Mouse (Mus musculus): ENCODE results near the gene Krtap11-1. TPM values are rescaled to one million over a fixed set of nuclear protein-coding genes. Genes with fewer than 3 reads are reported as not detected.

Krtap11-1 gene
- polyA plus RNA-seq (2012; rRNA removed) = not detected in 2 replicates

DNA sequence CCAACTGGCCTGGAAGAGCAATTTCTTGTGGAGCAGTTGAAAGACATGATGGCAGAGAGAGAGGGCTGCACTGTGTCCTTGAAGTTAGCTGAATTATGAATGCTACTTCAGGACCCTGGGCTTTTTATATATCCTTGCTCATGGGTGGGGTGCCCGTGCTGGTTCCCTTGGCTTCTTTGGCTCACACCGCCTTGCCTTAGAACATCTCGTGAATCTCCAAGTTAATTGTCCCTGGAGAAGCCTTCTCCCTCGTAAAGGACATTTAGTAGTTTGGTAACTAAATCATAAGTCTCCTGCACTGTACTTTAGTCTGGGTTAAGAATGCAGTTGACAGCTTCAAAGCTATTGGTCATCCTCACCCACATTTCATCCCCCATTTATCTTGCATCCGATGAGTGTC is at the start of gene Krtap11-1:
Krtap11-1 (minus strand) TSS at position 101 of the 400 bp plus-strand sequence.
- DNase-seq (ENCODE audit: extremely low spot score in 1 of 2, low spot score in 1 of 2) = no peak

DNA sequence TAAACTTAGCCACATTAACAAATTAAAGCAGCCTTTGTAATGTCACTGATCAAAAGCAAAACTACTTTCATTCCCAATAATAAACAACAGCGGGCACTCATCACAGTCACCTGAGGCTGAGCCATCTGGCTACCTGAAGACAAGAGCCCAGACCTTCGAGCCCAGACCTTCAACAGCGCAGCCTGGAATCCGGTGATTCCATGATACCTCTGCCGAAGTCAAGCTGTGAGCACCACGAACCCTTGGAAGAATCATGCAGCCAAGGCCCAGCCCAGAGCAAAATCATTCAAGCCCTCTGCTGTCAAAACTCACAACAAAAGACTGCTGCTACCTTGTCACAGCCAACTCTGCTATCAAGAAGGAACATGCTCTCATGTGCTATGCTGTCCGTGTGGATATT is 47.2 kb upstream of the Krtap11-1 start:
- no peak for DNase-seq (ENCODE audit: extremely low spot score in 1 of 2, low spot score in 1 of 2)

DNA sequence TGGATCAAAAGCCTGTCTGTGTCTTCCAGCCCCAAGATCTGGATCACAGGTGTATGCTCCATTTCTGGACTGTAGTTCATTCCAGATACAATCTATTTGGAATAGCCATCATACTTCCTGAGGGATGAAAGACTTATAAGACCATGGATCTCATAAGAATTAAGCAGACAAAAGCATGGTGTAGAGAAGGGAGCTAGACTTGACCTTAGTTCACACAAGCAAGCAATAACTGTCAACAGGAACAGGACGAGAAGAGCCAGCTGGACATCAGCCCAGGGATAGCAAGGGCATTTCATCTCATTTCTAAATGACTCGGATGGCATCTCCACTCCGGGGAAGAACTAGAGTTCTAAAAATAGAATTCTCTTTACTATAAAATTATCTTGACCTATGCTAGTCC is 46.3 kb upstream of the Krtap11-1 start:
- no peak for DNase-seq (ENCODE audit: extremely low spot score in 1 of 2, low spot score in 1 of 2)

DNA sequence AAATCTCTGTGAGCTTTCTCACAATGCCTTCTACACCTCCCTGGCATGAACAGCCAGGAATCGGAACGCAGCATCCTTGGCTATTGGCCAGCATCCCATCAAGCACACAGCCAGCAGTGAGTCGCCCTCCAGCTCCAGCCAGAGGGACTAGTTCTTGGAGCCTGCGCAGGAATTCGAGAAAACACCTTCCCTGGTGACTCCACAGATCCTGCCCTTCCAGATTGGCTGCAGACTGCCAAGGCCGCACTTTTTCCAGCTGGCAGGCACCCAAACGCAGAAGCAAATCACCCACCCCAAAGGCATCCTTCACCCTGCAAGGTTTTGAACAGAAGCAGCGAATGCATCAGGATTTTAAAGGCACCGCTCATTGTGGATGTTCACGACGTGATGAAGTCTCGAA is 42.7 kb upstream of the Krtap11-1 start:
- DNase-seq (ENCODE audit: extremely low spot score in 1 of 2, low spot score in 1 of 2) = no peak

DNA sequence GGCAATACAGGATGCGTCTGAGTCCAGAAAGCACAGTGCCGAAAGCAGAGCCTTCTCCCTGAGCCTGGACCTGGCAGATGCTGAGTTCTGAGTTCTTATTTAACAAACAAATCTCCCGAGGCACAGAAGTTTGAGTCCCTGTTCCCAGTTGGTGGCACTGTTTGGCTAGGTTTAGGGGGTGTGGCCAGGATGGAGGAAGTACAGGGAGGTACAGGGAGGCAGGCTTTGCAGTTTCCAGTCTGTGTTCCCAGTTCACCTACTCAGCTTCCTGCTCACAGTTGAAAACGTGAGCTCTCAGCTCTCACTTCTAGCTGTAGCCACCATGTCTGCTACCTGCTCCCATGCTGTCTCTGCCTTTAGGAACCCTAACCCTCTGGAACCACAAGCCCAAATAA is 37.8 kb upstream of the Krtap11-1 start:
- no peak for DNase-seq (ENCODE audit: extremely low spot score in 1 of 2, low spot score in 1 of 2)

- no peak for DNase-seq (ENCODE audit: extremely low spot score in 1 of 2, low spot score in 1 of 2)
Measured at GRCm38 (mm10) chr16:89608161-89608790, 37.3 kb upstream of the Krtap11-1 start.

- DNase-seq (ENCODE audit: extremely low spot score in 1 of 2, low spot score in 1 of 2) = no peak
Measured at GRCm38 (mm10) chr16:89606951-89607350, 36.0 kb upstream of the Krtap11-1 start.

- peak; percentile 7 to 33 for DNase-seq (ENCODE audit: extremely low spot score in 1 of 2, low spot score in 1 of 2)
Measured at GRCm38 (mm10) chr16:89587209-89587608, 16.2 kb upstream of the Krtap11-1 start.

DNA sequence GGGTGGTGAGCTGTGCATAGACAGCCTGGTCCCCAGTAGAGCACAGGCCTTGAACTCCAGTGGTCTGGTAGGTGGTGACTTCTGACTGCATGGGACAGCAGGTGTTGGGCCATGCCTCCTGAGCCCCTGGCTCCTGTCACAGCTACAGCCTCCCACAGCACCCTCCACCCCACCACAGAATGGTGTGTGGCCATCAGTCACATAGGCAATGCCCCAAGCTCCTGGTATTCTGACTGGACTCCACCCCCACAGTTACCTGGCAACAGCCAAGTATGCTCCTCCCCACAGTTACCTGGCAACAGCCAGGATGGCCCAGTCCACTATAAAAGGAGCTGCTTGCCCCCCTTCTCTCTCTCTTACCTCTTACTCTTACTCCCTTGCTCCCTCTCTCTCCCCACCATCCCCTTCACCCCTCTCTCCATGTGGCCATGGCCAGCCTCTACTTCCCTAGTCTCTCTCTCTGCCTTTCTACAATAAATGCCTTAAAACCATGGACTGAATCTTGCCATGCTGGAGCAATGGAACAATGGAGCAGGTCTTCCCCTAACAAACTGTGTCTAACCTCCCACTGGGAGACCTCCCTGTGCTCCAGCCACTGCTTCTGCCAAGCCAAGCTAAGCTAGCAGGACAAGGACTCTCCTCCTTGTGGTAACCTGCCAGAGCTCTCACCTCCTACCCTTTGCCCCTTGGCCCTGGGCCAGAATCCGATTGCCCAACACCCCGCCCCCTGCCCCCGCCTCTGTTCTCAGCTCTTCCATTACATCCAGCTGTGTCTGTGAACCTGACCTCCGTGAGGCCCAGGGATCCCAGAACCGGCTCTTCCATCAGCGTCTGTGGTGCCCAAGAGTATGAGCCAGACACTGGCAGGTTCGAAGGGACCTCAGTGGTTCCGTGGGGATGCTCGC is 14.9 kb upstream of the Krtap11-1 start:
- DNase-seq (ENCODE audit: extremely low spot score in 1 of 2, low spot score in 1 of 2) = no peak

DNA sequence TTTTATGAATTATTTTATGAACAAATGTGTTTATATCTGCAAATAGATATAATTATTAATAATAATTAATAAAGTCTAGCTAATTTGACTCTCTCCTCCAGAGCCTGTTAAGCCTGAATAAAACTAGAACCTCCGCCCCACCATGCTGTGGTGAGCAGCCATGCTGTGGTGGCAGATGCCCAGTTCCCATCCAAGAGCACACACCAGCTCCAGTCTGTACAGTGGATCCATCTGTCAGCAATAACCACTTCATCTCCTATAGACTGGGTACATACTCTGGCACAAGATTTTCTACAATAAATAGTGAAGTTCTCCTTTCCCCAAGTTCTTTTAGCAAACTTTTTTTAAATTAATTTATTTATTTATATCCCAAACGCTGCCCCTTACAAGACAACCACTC is 10.7 kb upstream of the Krtap11-1 start:
- no peak for DNase-seq (ENCODE audit: extremely low spot score in 1 of 2, low spot score in 1 of 2)

GRCm38 (mm10) chr16:89570516-89570915 is 467 bp downstream of the Krtap11-1 start:
- DNase-seq (ENCODE audit: extremely low spot score in 1 of 2, low spot score in 1 of 2) = peak; percentile 30 to 79

DNA sequence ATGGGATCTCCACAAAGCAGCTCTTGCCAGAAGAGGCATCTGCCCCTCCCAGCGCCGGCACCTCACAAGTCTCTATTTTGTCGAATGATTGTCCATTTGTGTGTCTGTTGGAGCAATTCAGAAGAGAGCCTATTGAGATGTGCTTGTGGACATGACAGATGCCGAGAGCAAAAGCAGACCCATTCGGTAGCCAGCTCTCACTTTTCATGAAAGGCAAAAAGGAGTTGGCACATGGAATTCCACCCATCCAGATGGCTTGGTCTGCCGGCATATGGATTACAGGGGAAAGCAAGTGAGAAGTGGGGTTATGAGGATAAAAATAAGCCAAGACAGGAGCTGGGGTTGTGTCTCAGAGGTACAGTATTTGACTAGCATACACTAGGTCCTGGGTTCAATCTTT is 1.8 kb downstream of the Krtap11-1 start:
- peak; percentile 21 to 51 for DNase-seq (ENCODE audit: extremely low spot score in 1 of 2, low spot score in 1 of 2)

DNA sequence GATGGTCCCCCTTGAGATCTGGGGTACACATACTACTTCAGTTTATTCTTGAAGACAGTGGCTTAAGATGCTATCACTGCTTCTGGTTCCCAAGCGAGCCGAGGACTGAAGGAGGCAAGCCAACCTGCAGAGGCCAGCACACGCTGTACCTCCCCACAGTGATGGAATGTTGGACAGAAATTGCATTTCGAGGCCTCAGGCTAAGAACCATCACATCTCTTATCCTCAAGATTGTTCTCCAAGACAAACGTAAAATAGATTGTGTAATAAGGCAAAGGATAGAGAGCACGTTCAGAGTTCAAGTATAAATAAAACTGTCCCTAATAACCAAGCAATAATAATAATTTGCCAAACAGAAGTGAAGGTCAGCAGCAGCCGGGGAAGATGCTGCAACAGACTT is 2.8 kb downstream of the Krtap11-1 start:
- no peak for DNase-seq (ENCODE audit: extremely low spot score in 1 of 2, low spot score in 1 of 2)

- DNase-seq (ENCODE audit: extremely low spot score in 1 of 2, low spot score in 1 of 2) = peak in 1 of 2 experiments; percentile 71
Measured at GRCm38 (mm10) chr16:89550298-89550697, 20.7 kb downstream of the Krtap11-1 start.

GRCm38 (mm10) chr16:89538031-89538484 is 32.9 kb downstream of the Krtap11-1 start:
- no peak for DNase-seq (ENCODE audit: extremely low spot score in 1 of 2, low spot score in 1 of 2)

DNA sequence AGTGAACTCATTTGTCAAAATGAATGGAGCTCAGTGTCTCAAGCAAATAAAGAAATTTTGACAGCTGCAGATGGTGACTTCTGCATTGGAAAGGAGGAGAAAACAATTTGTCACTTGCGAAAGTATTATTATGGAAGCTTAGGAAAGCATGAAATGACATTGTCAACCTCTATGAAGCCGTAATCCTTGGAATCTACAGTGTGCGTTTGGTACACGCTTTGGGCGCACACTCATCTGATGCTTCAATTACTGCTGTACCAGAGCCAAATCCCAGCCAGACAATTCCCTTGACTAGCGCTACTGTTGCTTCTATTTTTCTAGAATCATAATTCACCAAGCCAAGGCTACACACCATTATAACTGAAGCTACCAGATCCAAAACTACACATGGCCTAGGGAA is 33.6 kb downstream of the Krtap11-1 start:
- no peak for DNase-seq (ENCODE audit: extremely low spot score in 1 of 2, low spot score in 1 of 2)

DNA sequence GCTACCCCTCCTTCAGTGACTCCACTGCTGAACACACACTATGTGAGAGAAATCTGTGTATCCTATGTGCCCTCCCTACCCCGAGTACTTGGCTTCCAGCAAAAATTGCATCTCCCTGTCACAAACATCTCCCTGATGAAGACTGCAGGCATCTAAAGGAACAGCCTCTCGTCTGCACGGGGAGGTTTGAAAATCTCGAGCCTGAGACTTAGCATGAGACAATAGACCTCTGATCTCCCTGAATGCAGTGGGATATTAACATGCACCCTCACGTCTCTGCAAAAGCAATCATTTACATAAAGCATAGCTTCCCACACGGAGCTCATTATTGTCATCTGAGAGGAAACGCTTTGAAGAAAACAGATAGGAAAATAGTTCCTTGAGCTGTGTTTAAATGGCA is 40.4 kb downstream of the Krtap11-1 start:
- peak in 1 of 2 experiments; percentile 42 for DNase-seq (ENCODE audit: extremely low spot score in 1 of 2, low spot score in 1 of 2)

DNA sequence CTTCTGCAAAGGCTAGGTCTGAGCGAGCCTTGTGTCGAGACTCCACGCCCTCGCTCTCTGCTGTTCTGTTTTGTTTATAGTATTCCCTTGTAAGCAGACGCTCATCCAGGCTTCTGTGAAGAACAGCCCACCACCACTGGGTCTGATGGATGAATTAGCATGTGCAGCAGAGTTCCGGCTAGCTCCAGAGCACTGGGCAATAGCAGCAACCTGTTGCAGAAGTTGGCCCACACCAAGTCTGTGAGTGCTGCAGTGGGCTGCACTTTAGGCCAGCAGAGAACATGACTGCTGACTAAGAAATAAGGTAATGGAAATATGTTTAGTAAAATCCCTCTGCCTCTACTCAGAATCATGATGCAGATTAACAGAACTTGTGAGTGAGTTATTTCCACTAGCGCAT is 41.1 kb downstream of the Krtap11-1 start:
- no peak for DNase-seq (ENCODE audit: extremely low spot score in 1 of 2, low spot score in 1 of 2)

- no peak for DNase-seq (ENCODE audit: extremely low spot score in 1 of 2, low spot score in 1 of 2)
Measured at GRCm38 (mm10) chr16:89528380-89528779, 42.6 kb downstream of the Krtap11-1 start.

- DNase-seq (ENCODE audit: extremely low spot score in 1 of 2, low spot score in 1 of 2) = no peak
Measured at GRCm38 (mm10) chr16:89520996-89521395, 50.0 kb downstream of the Krtap11-1 start.

- no peak for DNase-seq (ENCODE audit: extremely low spot score in 1 of 2, low spot score in 1 of 2)
Measured at GRCm38 (mm10) chr16:89520555-89520954, 50.4 kb downstream of the Krtap11-1 start.
